Mouse (Mus musculus) stomach, postnatal 0 days (tissue): Measurements from ENCODE around the gene Mia.

Source experiments
- CTCF ChIP-seq: IDR thresholded peaks from 2 replicates; pipeline ENCODE4 v1.5.1; 2016; ENCODE audit warnings: antibody characterized with exemption, low read depth, mild to moderate bottlenecking, moderate library complexity
- EP300 ChIP-seq: optimal IDR thresholded peaks from 2 replicates; pipeline ENCODE3; 2016; ENCODE audit warnings: antibody characterized with exemption

DNA sequence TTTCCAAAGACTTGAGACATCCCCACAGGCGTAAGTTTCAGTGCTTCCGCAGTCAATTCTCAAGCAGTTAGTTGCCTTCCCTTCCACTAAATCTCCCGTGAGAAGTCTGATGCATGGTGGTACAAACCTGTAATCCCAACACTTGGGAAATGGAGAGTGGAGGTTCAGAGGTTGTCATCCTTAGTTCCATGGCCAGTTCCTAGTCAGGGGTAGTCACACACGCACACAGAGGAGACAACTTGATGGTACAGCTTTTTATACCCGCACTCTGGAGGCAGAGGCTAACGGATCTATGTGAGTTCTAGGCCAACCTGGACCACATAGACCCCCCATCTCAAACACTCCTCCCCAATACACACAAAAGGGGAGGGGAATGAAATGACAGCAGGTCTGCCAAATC is 47.9 kb upstream of the Mia start:
- TF ChIP-seq CTCF (no peak), EP300 (no peak)
